Mouse (Mus musculus): ENCODE measurements around the gene Sppl3.

The Sppl3 gene

DNA sequence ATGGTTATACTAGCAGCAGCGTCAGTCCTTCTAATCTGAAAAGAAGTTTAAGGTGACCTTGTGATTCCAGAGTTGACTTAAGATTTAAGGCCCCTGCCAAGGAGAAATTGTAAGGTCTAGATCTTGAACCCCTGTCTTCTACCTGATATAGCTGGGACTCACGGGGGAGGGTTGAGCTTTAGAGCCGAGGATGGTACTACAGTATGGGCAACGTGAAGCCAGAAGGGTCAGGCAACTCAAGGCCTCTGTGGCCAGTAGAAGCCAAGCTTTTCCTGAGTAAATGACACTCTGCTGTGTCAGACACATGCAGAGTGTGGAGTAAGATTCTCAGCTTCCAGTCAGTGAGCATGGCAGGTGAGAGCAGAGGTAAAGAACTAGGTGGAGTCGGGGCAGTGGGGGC is 20.6 kb downstream of the Sppl3 start:
- ATAC-seq (ENCODE audit: insufficient number of reproducible peaks, low FRiP score, low TSS enrichment), result no peak

DNA sequence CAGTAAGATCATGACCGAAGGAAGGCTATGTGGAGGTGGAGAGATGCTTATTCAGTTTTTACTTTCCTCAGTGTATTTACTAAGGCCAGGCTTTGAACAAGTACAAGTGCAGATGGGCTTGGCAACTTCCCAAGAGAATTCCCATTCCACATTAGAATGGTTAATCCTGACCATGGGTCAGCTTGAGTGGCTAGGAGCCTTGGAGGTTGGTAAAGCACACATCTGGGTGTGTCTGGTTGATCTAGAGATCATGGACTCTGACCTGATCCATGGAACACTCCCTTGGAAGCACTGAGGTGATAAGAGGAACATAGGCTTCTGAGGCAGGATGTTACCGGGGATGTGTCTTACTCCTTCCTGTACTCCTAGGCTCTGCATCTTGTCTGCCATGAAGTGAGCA is 21.7 kb downstream of the Sppl3 start:
- ATAC-seq (ENCODE audit: insufficient number of reproducible peaks, low FRiP score, low TSS enrichment), result no peak

GRCm38 (mm10) chr5:115035217-115035616 is 24.3 kb downstream of the Sppl3 start:
- ATAC-seq (ENCODE audit: insufficient number of reproducible peaks, low FRiP score, low TSS enrichment), result no peak

DNA sequence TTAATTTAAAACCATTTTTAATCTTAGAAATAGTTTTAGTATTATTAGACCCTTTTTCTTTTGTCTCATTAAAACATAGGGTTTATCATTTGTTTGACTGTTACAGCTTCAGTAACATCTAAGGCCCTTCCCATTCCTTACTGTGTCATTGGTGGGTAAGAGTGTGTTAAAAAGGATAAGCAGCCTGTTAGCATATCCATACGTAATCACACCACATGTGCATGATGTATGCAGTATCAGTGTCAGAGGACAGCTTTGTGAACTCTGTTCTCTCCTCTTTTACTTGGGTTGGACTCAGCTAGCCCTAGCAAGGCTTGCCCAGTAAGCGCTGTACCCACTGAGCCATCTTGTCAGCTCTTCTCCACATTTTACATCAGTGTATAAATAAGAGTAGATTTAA is 26.2 kb downstream of the Sppl3 start:
- no peak for ATAC-seq (ENCODE audit: insufficient number of reproducible peaks, low FRiP score, low TSS enrichment)

- ATAC-seq (ENCODE audit: insufficient number of reproducible peaks, low FRiP score, low TSS enrichment), result no peak
These were observed 29.8 kb downstream of the Sppl3 start for GRCm38 (mm10) chr5:115040756-115041155.

DNA sequence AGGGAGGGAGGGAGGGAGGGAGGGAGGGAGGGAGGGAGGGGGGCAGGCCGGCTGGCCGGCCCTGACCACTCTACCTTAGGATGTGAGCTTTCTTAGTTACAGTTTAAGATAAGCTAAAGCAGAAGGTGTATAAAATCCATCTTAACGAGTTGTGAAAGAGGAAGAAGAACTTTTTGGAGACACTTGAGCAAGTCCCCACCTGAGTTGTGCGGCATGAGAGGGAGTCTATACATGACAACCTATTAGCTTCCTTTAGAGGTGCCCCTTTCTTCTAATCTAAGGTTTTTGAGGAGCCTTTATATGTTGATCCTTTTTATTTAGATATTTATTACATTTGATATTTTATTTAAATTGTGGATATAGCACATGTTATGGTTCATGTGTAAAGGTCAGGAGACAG is 32.7 kb downstream of the Sppl3 start:
- no peak for ATAC-seq (ENCODE audit: insufficient number of reproducible peaks, low FRiP score, low TSS enrichment)

- ATAC-seq (ENCODE audit: insufficient number of reproducible peaks, low FRiP score, low TSS enrichment), result no peak
These were observed 34.3 kb downstream of the Sppl3 start for GRCm38 (mm10) chr5:115045146-115045677.

- no peak for ATAC-seq (ENCODE audit: insufficient number of reproducible peaks, low FRiP score, low TSS enrichment)
These were observed 38.8 kb downstream of the Sppl3 start for GRCm38 (mm10) chr5:115049692-115050091.

GRCm38 (mm10) chr5:115050776-115051175 is 39.8 kb downstream of the Sppl3 start:
- no peak for ATAC-seq (ENCODE audit: insufficient number of reproducible peaks, low FRiP score, low TSS enrichment)

DNA sequence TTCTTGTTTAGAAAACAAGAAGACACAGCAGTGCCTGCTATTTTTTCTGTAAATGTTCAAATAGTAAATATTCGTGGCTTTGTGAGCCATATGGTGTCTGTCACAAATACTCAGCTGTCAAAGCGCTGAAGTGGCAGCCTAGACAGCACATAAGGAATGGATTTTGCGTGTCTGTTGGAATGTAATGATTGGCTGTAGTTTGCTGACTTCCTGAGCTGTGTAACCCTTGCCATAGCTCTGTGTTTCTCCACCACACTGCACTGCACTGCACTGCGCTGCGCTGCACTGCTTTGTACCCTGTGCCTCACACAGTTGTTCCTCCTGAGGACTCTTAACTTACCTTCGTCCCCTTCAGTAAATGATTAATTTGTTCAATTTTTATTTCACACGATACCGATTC is 41.6 kb downstream of the Sppl3 start:
- ATAC-seq (ENCODE audit: insufficient number of reproducible peaks, low FRiP score, low TSS enrichment), result no peak; the same call in 1 of the 2 replicates

- ATAC-seq (ENCODE audit: insufficient number of reproducible peaks, low FRiP score, low TSS enrichment), result no peak
These were observed 43.0 kb downstream of the Sppl3 start for GRCm38 (mm10) chr5:115053791-115054396.

- no peak for ATAC-seq (ENCODE audit: insufficient number of reproducible peaks, low FRiP score, low TSS enrichment)
These were observed 44.5 kb downstream of the Sppl3 start for GRCm38 (mm10) chr5:115055418-115055817.

- no peak for ATAC-seq (ENCODE audit: insufficient number of reproducible peaks, low FRiP score, low TSS enrichment)
These were observed 46.2 kb downstream of the Sppl3 start for GRCm38 (mm10) chr5:115057153-115057552.

DNA sequence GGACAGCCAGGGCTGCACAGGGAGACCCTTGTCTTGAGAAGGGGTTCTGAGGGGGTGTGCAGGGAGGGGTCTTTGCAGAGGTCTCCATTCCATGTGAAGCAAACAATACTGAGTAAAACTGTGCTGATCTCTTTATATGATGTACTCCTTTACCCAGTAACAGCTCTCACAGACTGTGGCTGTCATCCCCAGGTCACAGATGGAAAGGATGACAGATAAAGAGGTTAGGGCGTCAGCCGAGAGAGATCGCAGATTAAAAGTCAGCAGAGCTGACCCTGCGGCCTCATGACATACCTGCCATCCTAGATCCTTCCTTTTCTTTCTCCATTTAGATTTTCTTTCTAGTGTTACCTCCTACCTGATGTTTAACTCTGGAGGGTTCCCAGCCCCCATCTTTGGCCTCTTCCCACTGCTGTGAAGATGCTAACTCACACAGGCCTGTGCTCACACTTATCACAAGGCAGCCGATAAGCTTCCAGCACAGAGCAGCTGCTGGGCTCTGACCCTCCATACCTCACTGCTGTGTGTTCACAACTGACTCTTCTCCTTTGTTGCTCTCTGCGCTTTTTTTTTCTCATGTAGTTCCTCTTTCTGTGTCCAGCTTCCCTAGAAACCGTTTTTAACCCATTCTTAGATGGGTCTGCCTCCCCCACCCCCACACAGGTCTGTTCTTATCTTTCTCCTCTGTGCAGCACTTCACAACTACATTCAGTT is 47.8 kb downstream of the Sppl3 start:
- ATAC-seq (ENCODE audit: insufficient number of reproducible peaks, low FRiP score, low TSS enrichment), result no peak

DNA sequence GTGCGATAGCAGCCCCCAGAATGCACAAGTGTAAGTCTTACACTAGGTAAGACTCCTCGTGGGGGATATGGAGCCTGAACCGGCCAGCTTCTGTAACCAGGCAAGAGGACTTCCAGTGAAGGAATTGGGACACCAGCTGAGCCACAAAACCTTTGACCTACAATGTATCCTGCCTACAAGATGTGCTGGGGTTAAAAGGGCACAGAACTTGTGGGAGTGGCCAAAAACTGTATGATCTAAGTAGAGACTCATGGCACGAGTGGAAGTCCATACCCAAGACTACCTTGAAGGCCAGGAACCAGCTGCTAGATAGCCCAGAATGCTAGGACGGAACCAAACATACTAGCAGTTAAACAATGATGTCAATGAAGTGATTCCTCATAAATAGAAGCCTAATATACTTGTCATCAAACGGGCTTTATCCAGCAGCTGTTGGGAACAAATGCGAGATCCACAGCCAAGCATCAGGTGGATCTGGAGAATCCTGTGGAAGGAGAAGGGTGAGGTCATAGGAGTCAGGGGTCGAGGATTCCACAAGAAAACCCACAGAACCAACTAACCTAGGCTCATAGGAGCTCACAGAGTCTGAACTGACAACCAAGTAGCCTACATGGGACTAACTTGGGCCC is 49.2 kb downstream of the Sppl3 start:
- no peak for ATAC-seq (ENCODE audit: insufficient number of reproducible peaks, low FRiP score, low TSS enrichment)

- ATAC-seq (ENCODE audit: insufficient number of reproducible peaks, low FRiP score, low TSS enrichment), result no peak
These were observed 50.0 kb downstream of the Sppl3 start for GRCm38 (mm10) chr5:115060977-115061376.

DNA sequence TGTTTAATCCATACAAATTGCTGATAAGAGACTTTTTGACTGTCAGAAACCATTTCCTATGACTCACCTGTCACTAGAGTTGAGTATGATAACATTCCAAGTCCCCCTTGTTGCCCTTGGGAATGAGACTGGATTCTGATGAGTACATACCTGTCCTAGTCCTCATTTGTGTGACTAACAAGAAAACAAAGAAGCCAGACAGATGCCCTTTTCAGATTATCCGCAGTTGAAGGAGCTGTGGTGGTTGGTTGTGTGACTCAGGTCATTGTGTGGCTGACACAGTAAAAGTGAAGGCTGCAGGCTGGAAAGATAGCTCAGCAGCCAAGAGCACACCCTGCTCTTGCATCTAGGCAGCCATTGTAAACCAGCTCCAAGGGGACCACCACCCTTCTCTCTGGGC is 51.6 kb downstream of the Sppl3 start:
- ATAC-seq (ENCODE audit: insufficient number of reproducible peaks, low FRiP score, low TSS enrichment), result no peak

GRCm38 (mm10) chr5:115063391-115063790 is 52.5 kb downstream of the Sppl3 start:
- ATAC-seq (ENCODE audit: insufficient number of reproducible peaks, low FRiP score, low TSS enrichment), result no peak

GRCm38 (mm10) chr5:115066245-115066644 is 55.3 kb downstream of the Sppl3 start:
- no peak for ATAC-seq (ENCODE audit: insufficient number of reproducible peaks, low FRiP score, low TSS enrichment)

DNA sequence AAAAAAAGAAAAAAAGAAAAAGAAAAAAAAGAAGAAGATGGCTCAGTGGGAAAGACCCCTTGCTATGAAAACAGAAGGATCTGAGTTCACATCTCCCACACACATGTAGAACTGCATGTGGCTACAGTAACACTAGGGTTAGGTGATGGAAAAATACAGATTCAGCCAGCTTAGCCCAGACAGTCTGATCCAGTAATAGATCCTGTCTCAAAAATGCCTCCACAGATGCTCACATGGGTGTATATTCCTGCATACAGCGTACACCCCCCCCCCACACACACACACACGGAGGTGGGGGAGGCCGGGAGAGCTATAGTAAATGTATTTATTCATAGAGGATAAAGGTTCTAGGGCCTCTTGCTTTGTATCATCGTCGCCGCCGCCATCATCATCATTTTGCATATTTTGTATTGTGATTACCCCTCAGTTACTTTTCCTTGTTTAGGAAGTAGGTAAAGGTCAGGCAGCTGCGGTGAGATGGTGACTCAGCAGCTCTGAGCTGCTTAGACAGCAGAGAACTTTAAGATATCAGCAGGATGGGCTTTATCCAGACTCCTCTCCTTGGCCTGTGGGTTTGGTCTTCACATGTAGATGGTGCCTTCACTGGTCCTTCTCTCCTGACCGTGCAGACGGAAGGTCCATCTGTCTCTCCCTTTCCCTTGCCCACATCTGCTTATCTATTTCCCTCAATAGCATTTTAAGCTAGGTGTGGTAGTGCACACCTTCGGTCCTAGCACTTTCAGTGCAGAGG is 57.9 kb downstream of the Sppl3 start:
- no peak for ATAC-seq (ENCODE audit: insufficient number of reproducible peaks, low FRiP score, low TSS enrichment)

DNA sequence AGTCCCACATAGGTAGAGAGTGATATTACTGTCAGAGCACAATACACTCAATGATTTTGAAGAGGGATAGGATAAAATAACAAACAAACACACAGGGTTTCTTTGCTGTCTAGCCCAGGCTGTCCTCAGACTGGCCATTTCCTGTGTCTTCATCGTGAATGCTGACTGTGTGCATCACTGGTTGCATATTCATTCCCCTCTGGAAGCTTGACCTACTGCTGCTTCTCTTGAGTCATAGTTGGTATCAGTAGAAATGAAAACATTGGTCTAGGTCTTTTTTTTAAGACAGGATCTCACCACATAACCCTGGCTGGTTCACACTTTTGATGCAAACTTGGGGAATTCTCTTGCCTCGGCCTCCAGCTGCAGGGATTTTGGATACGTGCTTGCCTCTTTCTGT is 58.7 kb downstream of the Sppl3 start:
- no peak for ATAC-seq (ENCODE audit: insufficient number of reproducible peaks, low FRiP score, low TSS enrichment)

Data from cerebellum, adult (tissue).